Mouse (Mus musculus) heart, postnatal 14 days (tissue): Measurements from ENCODE around the gene Timm17b. TPM values are rescaled to one million over a fixed set of nuclear protein-coding genes. Genes with fewer than 3 reads are reported as not detected.
"Not testable (repeated sequence)": the region's sequence is repeated elsewhere in the genome, so short reads cannot be mapped to it uniquely, and the experiment has no call there.

Experiments used
- DNase-seq, 2 experiments: peaks; one replicate each; pipeline ENCODE4 v3.0.0; 2021 to 2022
- intact Hi-C: fragments of 180-260 bp; cut with DNase I; formaldehyde crosslinking; loops from one replicate; pipeline ENCODE4 v1.15.1; 2025
- long read RNA-seq, 2 experiments: library from polyadenylated mRNA; stranded (forward); transcript quantifications; one replicate each; pipeline ENCODE4 v2.0.0; 2021
- total RNA-seq, 2 experiments: library from RNA; stranded (reverse); gene quantifications; 2 replicates each; pipeline ENCODE4 v1.2.3; 2021

Timm17b gene
- 10 to 100 TPM; 30.8 to 42.9 TPM for total RNA-seq
- long read RNA-seq, experiment 1, transcript Timm17b-201 (6 exons, 2,381 nt) = major isoform, 30 of 32 reads
- long read RNA-seq, experiment 1, partial matches to known transcripts = 0 of 32 reads
- long read RNA-seq, experiment 1, other reads (novel, unspliced or antisense) = 1 of 32 reads
- long read RNA-seq, experiment 2, transcript Timm17b-201 (6 exons, 2,381 nt) = major isoform, 23 of 25 reads
- long read RNA-seq, experiment 2, partial matches to known transcripts = 0 of 25 reads
- long read RNA-seq, experiment 2, other reads (novel, unspliced or antisense) = 0 of 25 reads

DNA sequence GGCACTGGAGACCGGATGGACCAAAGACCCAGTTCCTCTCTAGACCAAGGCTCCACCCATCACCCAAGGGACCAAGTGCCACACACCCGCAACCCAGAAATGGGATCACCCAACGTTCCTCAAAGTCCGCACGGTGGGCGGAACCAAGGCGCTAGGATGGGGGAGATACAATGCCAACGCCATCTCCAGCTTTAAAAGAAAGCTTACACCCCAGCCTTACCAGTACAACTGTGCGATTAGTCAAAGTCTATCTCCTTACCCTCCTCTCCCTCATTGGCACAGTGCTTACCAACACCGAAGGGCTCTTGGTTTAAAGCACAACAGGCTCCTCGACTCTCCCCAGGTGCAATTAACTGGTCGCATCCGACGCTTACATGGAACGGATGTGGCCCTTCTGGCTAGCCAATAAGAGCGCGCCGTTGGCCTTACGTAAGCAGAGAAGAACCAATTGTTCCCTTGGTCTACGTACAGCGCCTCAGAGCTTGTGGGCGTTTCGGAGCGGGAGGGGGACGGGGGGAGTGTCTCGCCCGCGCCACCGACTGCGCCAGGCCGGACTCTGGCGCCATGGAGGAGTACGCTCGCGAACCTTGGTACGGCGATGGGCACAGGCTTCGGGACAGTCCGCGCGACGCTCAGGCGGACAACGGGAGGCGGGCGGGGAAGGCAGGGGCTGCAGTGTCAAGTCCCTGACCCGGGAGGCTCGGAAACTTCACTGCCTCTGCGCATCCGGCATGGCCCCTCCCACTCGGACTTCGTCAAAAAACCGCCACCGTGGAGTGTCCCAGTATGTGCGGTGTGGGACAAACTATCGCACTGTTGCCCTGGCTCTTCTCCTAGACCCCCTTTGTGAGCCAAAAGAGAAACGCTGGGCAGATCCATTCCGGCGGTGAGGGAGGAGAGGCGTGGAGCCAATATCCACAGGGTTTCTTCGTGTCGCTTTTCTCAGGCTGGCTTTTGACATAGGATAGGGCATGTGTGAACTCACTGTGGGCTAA is at the start of gene Timm17b, which contains the start of gene Pqbp1:
TSS of gene Timm17b (plus strand) at position 478 of the 995 bp plus-strand sequence.
TSS of gene Pqbp1 (minus strand) at position 390 of the 995 bp plus-strand sequence.
- peak; percentile 83 for DNase-seq
- intact Hi-C loops = no loop called here

DNA sequence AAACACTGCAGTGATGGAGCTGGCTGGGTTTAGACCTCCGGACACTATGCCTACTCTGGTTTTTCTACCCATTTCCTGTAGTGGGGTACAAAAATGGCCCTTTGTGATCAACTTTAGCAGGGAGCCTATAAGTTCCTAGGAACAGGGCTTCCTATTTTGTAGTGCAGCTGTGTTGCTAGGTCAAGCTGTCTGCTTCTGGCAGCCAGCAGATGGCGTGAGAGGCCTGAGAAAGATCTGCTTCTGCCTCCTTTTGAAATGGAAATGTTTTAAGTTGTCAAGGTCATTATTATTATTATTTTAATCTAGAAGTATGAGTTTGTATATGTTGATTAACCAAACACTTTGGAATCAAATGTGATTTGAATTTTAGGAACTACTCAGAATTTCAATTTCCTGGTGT is 44.6 kb upstream of the Timm17b start:
- intact Hi-C loops = no loop called here
- DNase-seq = peak; percentile 37 to 53

- DNase-seq = no peak
- intact Hi-C loops = no loop called here
Observed at GRCm38 (mm10) chrX:7859191-7859753, 39.9 kb upstream of the Timm17b start.

DNA sequence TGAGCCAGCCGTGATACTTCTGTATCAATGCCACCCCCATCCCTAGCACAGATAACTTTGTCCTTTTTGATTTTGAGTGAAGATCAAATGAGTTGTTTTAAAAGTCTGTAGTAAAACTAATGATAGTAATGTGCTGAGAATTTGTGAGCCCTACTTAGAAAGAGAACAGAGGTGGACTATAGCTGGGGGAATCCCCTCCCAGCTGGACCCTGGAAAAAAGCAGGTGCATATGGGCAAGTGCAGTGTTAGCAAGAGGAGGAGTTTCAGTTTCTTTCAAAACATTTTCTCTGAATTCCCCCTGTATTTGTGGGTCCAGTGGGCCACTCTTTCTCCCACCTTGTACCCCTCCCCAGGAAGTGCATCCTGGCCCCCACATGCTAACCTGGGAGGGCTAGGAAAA is 36.0 kb upstream of the Timm17b start:
- no peak for DNase-seq
- intact Hi-C loops = no loop called here

DNA sequence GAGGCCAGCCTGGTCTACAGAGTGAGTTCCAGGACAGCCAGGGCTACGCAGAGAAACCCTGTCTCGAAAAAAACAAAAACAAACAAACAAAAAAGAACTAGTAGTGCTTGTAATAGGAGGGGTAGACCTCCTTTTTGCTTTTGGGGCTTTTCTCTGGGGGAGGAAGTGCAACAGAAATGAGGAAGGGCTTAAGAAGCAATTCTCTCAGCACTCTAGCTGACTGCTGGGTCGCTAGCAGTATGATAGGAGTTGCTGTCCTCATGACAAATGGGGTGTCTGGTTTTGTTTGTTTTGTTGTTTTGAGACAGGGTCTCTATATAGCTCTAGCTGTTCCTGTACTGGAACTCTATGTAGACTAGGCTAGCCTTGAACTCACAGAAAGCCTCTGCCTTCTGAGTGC is 34.6 kb upstream of the Timm17b start:
- DNase-seq = no peak
- intact Hi-C loops = no loop called here

DNA sequence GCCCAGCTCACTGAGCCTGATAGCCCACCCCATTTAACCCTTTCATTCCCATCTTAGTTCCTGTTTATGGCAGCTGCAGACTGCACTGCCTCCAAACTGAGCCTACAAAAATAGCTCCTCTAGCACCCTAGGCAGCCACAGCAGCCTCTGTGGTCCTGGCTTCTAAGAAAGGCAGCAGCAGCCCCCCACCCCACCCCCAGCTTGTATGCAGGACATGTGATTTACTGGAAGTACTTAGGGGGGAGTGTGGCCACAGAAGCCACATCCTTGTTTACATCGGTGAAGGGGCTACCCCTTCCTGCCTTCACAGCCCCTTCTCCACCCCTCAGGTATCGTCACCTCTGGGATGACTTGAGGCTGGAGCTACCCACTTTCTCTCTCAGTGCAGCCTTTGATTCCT is 33.8 kb upstream of the Timm17b start:
- intact Hi-C loops = no loop called here

DNA sequence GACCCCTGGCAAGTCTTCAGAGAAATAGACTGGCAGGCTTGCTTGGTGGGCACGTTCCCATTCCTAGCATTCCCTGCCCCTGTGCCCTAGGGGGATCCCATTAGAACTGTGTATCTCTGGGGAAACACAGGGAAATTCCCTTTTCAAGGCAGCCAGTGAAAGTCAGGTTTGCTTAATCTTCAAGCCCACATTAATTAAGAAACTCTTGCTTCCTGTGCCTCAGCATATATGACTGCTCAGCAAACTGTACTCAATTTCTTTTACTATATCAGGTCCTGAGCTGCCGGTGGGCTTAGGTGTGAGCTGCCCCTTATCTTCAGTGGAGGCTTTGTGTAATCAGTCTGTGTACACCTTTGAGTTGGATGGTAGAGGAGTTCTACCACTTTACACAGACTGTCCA is 33.4 kb upstream of the Timm17b start:
- no peak for DNase-seq
- intact Hi-C loops = no loop called here

More for the DNA sequence above, 33.8 kb upstream of the Timm17b start:
- no peak for DNase-seq

GRCm38 (mm10) chrX:7867141-7867540 is 32.0 kb upstream of the Timm17b start:
- intact Hi-C loops = no loop called here
- no peak for DNase-seq

DNA sequence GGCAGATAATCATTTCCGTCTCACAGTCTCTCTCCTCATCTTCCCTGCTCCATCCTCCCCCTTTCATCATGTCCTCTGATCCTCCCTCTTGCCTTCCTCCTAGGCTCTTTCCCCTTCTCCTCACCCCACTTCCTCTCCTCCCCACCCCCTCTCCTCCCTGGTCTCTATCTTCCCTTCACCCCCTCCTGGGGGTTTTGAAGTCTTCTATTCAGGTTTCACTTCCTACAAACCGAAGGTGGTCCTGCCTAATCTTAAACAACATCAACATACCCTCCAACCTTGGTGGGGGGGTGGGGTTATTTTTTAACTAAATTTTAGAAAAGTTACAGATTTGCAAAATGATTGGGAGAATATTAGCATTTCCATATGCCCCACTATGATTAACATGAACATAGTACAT is 30.7 kb upstream of the Timm17b start:
- intact Hi-C loops = no loop called here
- DNase-seq = no peak

DNA sequence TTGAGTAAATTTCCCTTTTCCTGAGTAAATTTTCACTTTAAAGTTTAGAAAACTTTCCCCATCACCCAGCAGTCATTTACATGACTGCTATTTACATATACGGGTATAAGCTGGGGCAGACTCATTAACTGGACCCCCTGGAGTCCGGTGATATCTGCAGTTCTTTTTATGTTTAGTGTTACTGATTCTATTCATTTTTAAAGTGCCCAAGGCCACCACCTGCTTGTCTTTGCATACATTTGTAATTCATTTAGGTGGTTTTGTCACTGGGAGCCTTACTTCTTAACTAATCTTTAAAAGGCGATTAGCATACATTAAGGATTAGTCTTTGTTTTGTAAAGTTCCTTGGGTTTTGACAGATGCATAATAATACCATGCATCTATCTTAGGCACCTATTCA is 29.3 kb upstream of the Timm17b start:
- DNase-seq = no peak
- intact Hi-C loops = no loop called here

DNA sequence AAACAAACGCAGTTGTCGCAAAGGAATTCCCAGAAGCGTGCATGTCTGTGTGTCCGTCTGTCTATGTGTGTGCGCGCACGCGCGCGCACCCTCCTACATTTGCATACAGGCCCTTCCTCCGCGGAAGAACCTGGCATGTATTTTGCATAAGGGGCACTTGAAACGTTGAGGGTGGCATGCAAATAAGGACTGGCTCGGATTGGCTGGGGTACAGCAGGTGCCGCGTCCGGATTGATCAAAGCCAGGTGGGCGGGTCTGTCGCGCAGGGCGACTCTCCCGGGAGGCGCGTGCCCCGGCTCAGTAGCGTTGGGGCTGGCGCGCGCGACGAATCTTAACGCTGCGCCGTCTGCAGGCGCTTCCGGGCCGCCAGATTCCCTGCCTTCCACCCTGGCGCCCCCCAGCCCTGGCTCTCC is 21.1 kb upstream of the Timm17b start, which contains the start of gene Pim2:
TSS of gene Pim2 (plus strand) at position 256 of the 413 bp plus-strand sequence.
- intact Hi-C loops = loop anchor here (5.0 kb wide), 1 partner anchor 36 kb away; the partner anchor contains the start of gene Otud5

DNA sequence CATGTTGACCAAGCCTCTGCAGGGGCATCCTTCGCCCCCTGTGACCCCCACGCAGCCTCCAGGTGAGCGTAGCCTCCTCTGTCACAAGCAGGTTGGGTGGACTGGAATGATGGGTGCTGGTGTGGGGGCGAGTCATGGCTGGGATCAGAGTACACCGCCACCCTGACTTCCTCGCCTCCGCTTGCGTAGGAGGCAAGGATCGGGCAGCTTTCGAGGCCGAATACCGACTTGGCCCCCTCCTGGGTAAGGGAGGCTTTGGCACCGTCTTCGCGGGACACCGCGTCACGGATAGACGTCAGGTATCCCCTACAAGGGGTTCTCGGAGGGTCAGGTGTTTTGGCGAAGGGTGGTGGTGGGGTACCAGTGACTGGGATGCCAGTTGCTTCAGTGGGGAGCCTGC is 20.7 kb upstream of the Timm17b start:
- DNase-seq = peak in 1 of 2 experiments; percentile 2
- intact Hi-C loops = loop anchor here (5.0 kb wide), 1 partner anchor 36 kb away; the partner anchor contains the start of gene Otud5

More for the DNA sequence above, 21.1 kb upstream of the Timm17b start, which contains the start of gene Pim2:
- DNase-seq = peak; percentile 68 to 77

GRCm38 (mm10) chrX:7879819-7880218 is 19.3 kb upstream of the Timm17b start:
- intact Hi-C loops = loop anchor here (5.0 kb wide), 1 partner anchor 38 kb away; the partner anchor contains the start of gene Otud5
- peak; percentile 36 to 61 for DNase-seq

DNA sequence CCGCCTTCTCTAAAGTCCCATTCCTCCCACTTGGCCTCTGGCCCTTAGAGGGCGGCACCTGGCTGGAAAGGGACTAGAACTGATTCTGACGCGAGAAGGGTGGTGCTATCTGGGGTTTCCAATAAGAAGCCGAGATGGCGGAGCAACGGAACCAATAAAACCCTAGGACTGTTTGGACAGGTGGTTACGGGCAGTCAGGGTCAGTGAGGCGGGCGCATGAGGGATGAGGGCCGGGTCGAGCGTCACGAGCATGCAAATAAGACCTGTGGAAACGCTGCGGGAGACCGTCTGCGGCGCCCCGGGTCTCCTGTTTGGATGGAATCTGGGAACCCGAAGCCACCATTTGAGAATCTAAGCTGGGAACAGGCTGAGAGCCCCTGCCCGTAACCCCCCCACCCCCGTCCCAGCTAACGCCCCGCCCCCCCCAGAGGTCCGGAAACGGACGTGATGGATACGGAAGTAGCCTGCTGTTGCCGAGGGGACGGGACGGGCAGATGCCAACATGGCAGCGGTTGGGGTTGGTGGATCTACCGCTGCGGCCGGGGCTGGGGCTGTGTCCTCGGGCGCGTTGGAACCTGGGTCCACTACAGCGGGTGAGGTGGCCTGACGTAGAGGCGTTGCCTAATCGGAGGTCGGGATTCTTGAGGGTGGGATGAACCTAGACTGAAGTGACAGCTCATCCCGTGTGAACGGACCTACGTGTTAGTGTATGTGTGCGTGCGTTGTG is 15.2 kb upstream of the Timm17b start, which contains the start of gene Slc35a2:
TSS of gene Slc35a2 (plus strand) at position 188 of the 727 bp plus-strand sequence.
- intact Hi-C loops = no loop called here

GRCm38 (mm10) chrX:7898211-7898610 is 946 bp upstream of the Timm17b start:
- intact Hi-C loops = no loop called here
- DNase-seq = no peak

More for the DNA sequence above, 15.2 kb upstream of the Timm17b start, which contains the start of gene Slc35a2:
- peak; percentile 81 to 88 for DNase-seq

DNA sequence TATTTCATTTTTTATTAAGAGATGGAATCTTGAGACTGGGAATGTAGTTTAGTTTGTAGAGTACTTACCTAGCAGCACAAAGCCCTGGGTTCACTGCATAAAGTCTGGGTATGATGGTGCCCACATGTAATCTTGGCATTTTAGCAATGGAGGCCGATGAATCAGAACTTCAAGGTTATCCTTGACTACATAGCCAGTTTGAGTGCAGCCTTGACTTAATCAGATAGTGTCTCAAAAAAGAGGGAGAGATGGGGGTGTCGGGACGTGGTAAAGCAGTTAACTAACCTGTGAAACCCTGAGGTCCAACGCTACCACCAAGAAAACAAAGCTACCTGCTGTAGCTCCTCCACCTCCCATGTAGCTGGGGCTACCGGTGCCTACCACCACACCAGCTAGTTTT is 5.3 kb downstream of the Timm17b start:
- intact Hi-C loops = loop anchor here (5.0 kb wide), 1 partner anchor 43 kb away; the partner anchor contains the start of gene Hdac6
- no peak for DNase-seq

GRCm38 (mm10) chrX:7907735-7908134 is 8.6 kb downstream of the Timm17b start, which contains the start of gene Gm10491:
Gene Gm10491, minus strand, starts transcription at chrX:7907835.
- DNase-seq = no peak
- intact Hi-C loops = no loop called here

DNA sequence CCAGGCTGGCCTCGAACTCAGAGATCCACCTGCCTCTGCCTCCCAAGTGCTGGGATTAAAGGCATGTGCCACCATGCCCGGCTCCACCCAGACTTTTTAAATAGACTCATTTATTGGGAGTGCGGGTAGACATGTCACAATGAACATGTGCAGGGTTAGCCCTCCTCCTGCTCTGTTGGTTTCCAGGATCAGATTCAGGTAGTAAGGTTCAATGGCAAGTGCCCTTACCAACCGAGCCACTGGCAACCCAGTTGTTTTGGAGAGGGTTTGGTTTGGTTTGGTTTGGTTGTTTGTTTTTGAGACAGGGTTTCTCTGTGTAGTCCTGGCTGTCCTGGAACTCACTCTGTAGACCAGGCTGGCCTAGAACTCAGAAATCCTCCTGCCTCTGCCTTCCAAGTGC is 10.1 kb downstream of the Timm17b start, which contains the start of gene Gm10490:
TSS of gene Gm10490 (plus strand) at position 301 of the 400 bp plus-strand sequence.
- DNase-seq, intact Hi-C loops: not testable (repeated sequence)

- intact Hi-C loops = loop anchor here (10.0 kb wide), 1 partner anchor 214 kb away; no protein-coding TSS in a partner anchor
- no peak for DNase-seq
Observed at GRCm38 (mm10) chrX:7910473-7910872, 11.3 kb downstream of the Timm17b start.
